Mouse (Mus musculus): ENCODE results near the gene Cabp1. TPM values are rescaled to one million over a fixed set of nuclear protein-coding genes. Genes with fewer than 3 reads are reported as not detected.

The Cabp1 gene
- polyA plus RNA-seq, 1 experiment from 2014 or later: 0.44 TPM

DNA sequence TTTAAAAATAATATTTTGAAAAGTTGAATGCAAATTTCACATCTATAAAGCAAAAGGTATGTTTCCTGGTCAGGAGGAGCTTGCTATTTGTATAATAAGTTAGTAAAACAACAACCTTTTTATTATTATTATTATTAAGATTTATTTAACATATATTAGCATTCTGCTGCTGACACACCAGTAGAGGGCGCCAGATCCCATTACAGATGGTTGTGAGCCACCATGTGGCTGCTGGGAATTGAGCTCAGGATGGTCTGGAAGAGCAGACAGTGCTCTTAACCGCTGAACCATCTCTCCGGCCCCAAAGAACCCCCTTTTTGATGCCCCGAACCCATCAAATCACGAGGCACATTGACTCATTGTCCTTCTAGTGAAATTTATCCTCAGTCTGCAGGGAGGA is 13.1 kb upstream of the Cabp1 start:
- H3K9me3 ChIP-seq (ENCODE audit: control insufficient read depth, low read length): no peaks in the 10 kb centered on the region
- no peaks in the 10 kb centered on the region for H3K27me3 ChIP-seq (ENCODE audit: control insufficient read depth, insufficient read depth, low read length)
- DNase-seq (ENCODE audit: low spot score) (no peak), ATAC-seq (ENCODE audit: low FRiP score, low TSS enrichment) (no peak)
- no peak overlapping the region for H3K9ac ChIP-seq (ENCODE audit: low read length)
- H3K4me1 ChIP-seq (replicated peaks; ENCODE audit: control insufficient read depth, insufficient read depth): no peaks in the 10 kb centered on the region
- H3K36me3 ChIP-seq (ENCODE audit: control insufficient read depth, insufficient read depth, low read length): no peaks in the 10 kb centered on the region
- no peak overlapping the region for H3K4me2 ChIP-seq (replicated peaks; ENCODE audit: low read depth)
- no peak overlapping the region for H3K27ac ChIP-seq (replicated peaks)
- H3K4me3 ChIP-seq (ENCODE audit: low read depth, low read length): no peak overlapping the region
- TF ChIP-seq CTCF (IDR thresholded peaks at IDR 0.05; ENCODE audit: low read depth) (peak; percentile 36), EP300 (optimal IDR thresholded peaks at IDR 0.05) (no peak)
- 61% methylated on average over 5 of the region's 5 CpGs for WGBS

DNA sequence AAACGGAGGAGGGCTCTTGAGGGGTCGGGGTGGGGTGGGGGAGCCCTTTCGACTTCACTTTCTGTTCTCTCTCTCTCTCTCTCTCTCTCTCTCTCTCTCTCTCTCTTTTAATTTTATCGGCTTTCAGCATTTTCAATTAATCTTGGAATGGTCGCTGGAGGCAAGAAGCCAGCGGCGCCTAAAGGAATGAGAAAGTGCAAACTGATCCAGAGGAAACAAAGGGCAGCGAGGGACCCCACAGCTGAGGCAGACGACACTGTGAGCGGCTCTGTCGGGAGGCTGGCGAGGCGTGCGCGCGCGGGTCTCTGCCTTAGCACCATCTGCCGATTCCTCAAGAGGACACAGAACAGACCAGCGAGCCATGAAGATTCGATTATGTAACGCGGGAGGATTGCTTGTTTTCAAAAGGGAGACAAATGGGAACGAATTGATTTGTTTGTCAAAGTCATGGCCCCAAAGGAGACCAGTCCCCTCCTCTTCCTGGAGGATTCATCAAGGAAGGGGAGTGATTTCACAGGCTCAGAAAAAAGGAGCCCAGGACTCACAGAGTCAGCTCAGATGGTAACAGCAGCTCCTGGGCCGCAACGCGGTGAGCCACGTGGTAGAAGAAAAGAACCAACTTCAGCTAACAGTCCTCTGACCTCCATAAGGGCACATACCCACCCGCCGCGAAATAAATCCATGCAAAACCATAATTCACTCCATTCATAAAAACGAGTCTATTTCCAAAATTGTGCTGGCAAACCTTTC is 10.6 kb upstream of the Cabp1 start:
- Histone ChIP-seq H3K4me1 (replicated peaks; ENCODE audit: control insufficient read depth, insufficient read depth) (no peaks in the 10 kb centered on the region), H3K36me3 (ENCODE audit: control insufficient read depth, insufficient read depth, low read length) (no peaks in the 10 kb centered on the region), H3K4me2 (replicated peaks; ENCODE audit: low read depth) (peak overlapping the region; percentile 54), H3K4me3 (ENCODE audit: low read depth, low read length) (peak overlapping the region; percentile 28), H3K9ac (ENCODE audit: low read length) (peak overlapping the region; percentile 24), H3K9me3 (ENCODE audit: control insufficient read depth, low read length) (no peaks in the 10 kb centered on the region), H3K27ac (replicated peaks) (no peak overlapping the region), H3K27me3 (ENCODE audit: control insufficient read depth, insufficient read depth, low read length) (no peaks in the 10 kb centered on the region)
- TF ChIP-seq CTCF (IDR thresholded peaks at IDR 0.05; ENCODE audit: low read depth): no peak
- no peak for TF ChIP-seq EP300 (optimal IDR thresholded peaks at IDR 0.05)
- ATAC-seq (ENCODE audit: low FRiP score, low TSS enrichment): no peak
- 3% methylated on average over 31 of the region's 31 CpGs for WGBS
- DNase-seq (ENCODE audit: low spot score): no peak

DNA sequence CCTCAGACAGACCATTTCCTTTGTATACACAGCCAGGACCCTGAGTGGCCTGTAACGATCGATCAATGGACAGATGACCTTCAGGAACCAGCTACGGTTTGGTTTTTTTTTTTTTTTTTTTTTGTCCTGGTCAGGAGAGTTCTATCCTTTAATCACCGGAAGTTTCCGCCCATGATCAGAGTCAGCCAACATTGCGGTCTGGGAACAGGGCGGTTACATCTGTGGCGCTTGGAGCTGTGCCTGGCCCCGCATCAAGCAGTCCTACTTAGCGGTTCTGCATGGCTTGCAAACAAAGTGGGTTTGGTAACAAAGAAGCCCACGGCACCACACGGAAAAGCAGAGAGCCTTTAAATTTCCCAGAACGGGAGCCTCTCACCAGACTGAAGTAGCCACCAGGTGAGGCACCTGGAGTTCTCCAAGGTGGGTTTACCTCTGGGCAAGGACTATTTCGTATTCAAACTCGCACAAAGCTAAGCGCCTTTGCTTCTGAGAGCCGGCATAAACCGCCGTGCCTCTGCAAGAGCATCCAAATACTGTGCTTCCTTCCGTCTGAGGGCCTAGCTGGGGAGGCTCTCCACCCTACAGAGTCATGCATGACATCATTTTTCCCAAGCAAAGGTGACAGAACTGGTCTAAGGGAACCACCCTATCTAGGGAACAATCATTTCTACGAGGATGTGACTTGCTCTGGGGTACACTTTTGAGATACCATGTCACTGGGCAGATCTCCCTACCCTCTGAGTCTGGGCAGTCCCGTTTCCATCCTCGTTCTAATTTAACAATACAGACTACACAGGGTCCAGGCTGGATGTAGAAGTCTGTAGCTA is 9.8 kb upstream of the Cabp1 start:
- no peaks in the 10 kb centered on the region for H3K27me3 ChIP-seq (ENCODE audit: control insufficient read depth, insufficient read depth, low read length)
- H3K9me3 ChIP-seq (ENCODE audit: control insufficient read depth, low read length): no peaks in the 10 kb centered on the region
- ATAC-seq (ENCODE audit: low FRiP score, low TSS enrichment) (peak; percentile 89), DNase-seq (ENCODE audit: low spot score) (peak; percentile 36)
- 10% methylated on average over 23 of the region's 23 CpGs for WGBS
- TF ChIP-seq EP300 (optimal IDR thresholded peaks at IDR 0.05) (no peak), CTCF (IDR thresholded peaks at IDR 0.05; ENCODE audit: low read depth) (no peak)
- H3K36me3 ChIP-seq (ENCODE audit: control insufficient read depth, insufficient read depth, low read length): no peaks in the 10 kb centered on the region
- no peak overlapping the region; the same call in 1 of the 2 replicates for H3K27ac ChIP-seq (replicated peaks)
- H3K9ac ChIP-seq (ENCODE audit: low read length): peak overlapping the region; percentile 23; the same call in 1 of the 2 replicates
- no peaks in the 10 kb centered on the region for H3K4me1 ChIP-seq (replicated peaks; ENCODE audit: control insufficient read depth, insufficient read depth)
- H3K4me3 ChIP-seq (ENCODE audit: low read depth, low read length): peak overlapping the region; percentile 28
- H3K4me2 ChIP-seq (replicated peaks; ENCODE audit: low read depth): peak overlapping the region; percentile 54

DNA sequence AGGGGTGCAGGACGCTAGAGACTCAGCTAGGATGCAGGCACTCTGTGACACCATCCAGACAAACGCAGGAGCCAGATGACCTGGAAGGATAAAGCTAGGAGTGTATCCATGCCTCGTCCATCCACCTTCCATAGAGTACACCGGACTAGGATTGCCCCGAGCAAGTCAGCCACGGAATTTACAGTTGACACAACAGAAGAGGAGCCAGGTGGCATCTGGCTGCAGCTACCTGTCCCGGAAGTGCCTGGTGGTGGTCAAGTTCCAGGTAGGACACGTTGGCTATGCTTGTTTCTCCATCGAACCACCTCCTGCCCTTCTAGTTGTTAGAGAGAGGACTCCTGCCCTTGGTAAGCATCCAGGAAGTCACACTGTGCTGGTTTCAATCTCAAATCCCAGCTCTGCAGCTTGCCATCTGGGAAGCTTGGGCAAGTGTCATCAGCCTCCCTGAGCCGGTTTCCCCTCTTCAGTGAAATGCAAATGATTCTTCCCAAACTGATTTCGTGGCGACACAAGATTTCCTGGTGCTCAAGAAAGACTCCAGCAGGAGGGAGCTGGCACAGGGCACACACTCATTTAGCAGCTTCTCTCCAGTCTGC is 543 bp upstream of the Cabp1 start:
- peak overlapping the region; percentile 96 for H3K4me2 ChIP-seq (replicated peaks; ENCODE audit: low read depth)
- no peak overlapping the region for H3K9ac ChIP-seq (ENCODE audit: low read length)
- peak overlapping the region; percentile 52 for H3K4me3 ChIP-seq (ENCODE audit: low read depth, low read length)
- no peak for ATAC-seq (ENCODE audit: low FRiP score, low TSS enrichment)
- no peaks in the 10 kb centered on the region for H3K4me1 ChIP-seq (replicated peaks; ENCODE audit: control insufficient read depth, insufficient read depth)
- TF ChIP-seq EP300 (optimal IDR thresholded peaks at IDR 0.05) (no peak), CTCF (IDR thresholded peaks at IDR 0.05; ENCODE audit: low read depth) (no peak)
- no peak for DNase-seq (ENCODE audit: low spot score)
- WGBS: 5% methylated on average over 12 of the region's 12 CpGs
- no peaks in the 10 kb centered on the region for H3K9me3 ChIP-seq (ENCODE audit: control insufficient read depth, low read length)
- no peak overlapping the region for H3K27ac ChIP-seq (replicated peaks)
- no peaks in the 10 kb centered on the region for H3K36me3 ChIP-seq (ENCODE audit: control insufficient read depth, insufficient read depth, low read length)
- H3K27me3 ChIP-seq (ENCODE audit: control insufficient read depth, insufficient read depth, low read length): peaks cover 19% of the 10 kb centered on the region

DNA sequence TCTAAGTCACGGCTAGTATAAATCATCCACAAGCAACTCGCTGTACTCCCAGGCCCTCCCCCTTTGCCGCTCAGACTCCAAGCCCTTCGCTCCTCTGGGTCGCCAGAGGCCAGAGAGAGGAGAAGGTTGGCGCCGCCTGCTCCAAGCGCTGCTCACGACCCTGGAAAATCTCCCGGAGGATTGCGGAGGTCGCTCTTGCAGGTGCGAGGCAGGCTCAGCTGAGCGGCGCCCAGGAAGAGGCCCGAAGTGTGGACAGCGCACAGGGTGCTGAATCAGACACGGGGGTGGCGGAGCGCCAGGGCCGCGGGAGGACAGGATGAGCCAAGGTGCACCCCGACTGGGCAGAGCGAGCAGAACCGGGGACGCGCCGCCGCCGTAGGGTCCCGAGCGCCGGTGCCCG is 955 bp downstream of the Cabp1 start:
- H3K36me3 ChIP-seq (ENCODE audit: control insufficient read depth, insufficient read depth, low read length): no peaks in the 10 kb centered on the region
- ATAC-seq (ENCODE audit: low FRiP score, low TSS enrichment): peak; percentile 50
- H3K9ac ChIP-seq (ENCODE audit: low read length): peak overlapping the region; percentile 35; the same call in 1 of the 2 replicates
- H3K4me1 ChIP-seq (replicated peaks; ENCODE audit: control insufficient read depth, insufficient read depth): no peaks in the 10 kb centered on the region
- H3K27me3 ChIP-seq (ENCODE audit: control insufficient read depth, insufficient read depth, low read length): peaks cover 19% of the 10 kb centered on the region
- no peak for TF ChIP-seq CTCF (IDR thresholded peaks at IDR 0.05; ENCODE audit: low read depth)
- no peak for TF ChIP-seq EP300 (optimal IDR thresholded peaks at IDR 0.05)
- no peak overlapping the region for H3K27ac ChIP-seq (replicated peaks)
- peak; percentile 75 for DNase-seq (ENCODE audit: low spot score)
- no peaks in the 10 kb centered on the region for H3K9me3 ChIP-seq (ENCODE audit: control insufficient read depth, low read length)
- H3K4me2 ChIP-seq (replicated peaks; ENCODE audit: low read depth): peak overlapping the region; percentile 96
- WGBS: under 1% methylated on average over 32 of the region's 34 CpGs
- peak overlapping the region; percentile 52 for H3K4me3 ChIP-seq (ENCODE audit: low read depth, low read length)

Measured in stomach, postnatal 0 days (tissue).